Mouse (Mus musculus): Measurements from ENCODE around the gene Gm5129. TPM values are rescaled to one million over a fixed set of nuclear protein-coding genes. Genes with fewer than 3 reads are reported as not detected.
"Not testable (repeated sequence)": the region's sequence is repeated elsewhere in the genome, so short reads cannot be mapped to it uniquely, and the experiment has no call there.

The Gm5129 gene
- not detected in 2 replicates for polyA plus RNA-seq (2015; fragmentation: Nextera tagmentation; extraction: Ambion mirVana)

DNA sequence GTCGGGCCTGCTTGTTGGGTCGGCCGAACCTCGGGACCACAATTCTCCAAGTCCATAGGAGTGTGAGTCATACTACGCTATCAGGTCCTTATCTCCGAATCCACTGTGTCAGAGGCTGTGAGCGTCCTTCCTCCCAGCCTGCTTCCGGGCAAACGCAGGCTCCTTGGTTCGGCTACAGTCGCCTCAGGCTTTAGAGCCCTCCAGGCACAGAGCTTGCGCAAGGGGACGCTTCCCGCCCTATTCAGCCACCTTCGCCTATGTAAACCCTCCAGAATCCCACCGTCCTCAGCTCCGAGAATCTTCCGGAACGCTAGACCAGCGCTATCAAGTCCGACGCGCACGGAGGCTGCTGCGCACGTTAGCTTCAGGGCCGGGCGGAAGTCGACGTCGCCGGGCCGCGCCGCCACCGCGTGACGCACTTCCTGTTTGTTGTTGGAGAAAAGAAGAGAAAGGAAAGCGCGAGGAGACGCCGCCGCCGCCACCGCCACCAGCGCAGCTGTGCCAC lies at the start of gene Gm5129, which contains the start of gene Dnajb6:
Gene Gm5129, minus strand, starts transcription at position 380 of the 505 bp plus-strand sequence.
Gene Dnajb6, plus strand, starts transcription at position 132 of the 505 bp plus-strand sequence.
- peak within 1 kb of the TSS; percentile 95 for H3K27ac ChIP-seq (replicated peaks)
- H3K9ac ChIP-seq, result peak within 1 kb of the TSS; percentile 92
- peak within 1 kb of the TSS; percentile 91 for H3K4me3 ChIP-seq (replicated peaks)
- no peaks in the 10 kb centered on the region for H3K36me3 ChIP-seq (replicated peaks)
- WGBS (ENCODE audit: insufficient replicate concordance), result under 1% methylated on average over 46 of the region's 46 CpGs
- no peaks in the 10 kb centered on the region for H3K9me3 ChIP-seq (replicated peaks)
- peak within 1 kb of the TSS; percentile 81 for H3K4me2 ChIP-seq
- ATAC-seq (ENCODE audit: insufficient read depth), result peak; percentile 92
- peaks cover 43% of the 10 kb centered on the region for H3K4me1 ChIP-seq (replicated peaks)
- H3K27me3 ChIP-seq, result no peaks in the 10 kb centered on the region

DNA sequence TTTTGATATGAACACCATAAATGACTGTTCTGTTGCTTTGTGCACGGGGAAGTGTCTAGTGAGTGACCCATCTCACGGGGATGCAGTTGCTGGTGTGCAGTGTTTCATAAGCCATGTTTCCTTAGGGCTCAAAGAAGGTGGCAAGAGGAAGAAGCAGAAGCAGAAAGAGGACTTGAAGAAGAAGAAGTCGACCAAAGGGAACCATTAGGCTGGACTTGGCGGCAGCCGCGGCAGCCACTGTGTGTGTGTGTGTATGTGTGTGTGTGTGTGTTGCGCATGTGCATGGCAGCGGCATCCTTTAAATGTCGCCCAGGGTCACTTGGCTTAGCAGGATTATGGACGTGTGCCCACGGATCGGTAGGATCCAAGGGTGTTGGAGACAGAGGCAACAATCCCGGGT lies 49.2 kb upstream of the Gm5129 start:
- H3K27ac ChIP-seq (replicated peaks); H3K4me1 ChIP-seq (replicated peaks); ATAC-seq (ENCODE audit: insufficient read depth); H3K4me2 ChIP-seq; H3K4me3 ChIP-seq (replicated peaks); H3K9ac ChIP-seq; H3K36me3 ChIP-seq (replicated peaks); H3K9me3 ChIP-seq (replicated peaks); H3K27me3 ChIP-seq: not testable (repeated sequence)
- 69% methylated on average over 10 of the region's 13 CpGs for WGBS (ENCODE audit: insufficient replicate concordance)

DNA sequence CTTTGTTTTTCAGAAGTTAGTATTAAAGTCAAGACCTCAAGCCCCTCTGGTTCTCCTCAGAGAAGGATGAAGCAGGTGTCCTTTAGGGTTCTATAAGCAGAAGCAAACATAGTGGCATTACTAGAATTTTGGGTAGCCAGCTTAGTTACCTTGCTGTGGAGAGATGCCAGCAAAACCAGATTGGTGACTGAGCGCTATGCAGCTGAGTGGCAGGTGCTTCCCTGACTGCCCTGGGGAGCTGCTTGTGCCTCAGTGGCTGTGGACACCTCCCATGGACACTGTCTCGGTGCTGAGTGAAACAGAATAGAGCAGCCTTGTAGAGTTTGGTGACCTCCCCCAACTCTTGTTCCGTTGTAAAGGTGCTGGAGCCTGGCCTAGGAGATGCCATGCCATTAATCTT lies 46.5 kb upstream of the Gm5129 start:
- 84% methylated on average over 3 of the region's 3 CpGs for WGBS (ENCODE audit: insufficient replicate concordance)
- Histone ChIP-seq H3K4me2 (no peak overlapping the region), H3K36me3 (replicated peaks) (peaks cover 18% of the 10 kb centered on the region), H3K4me3 (replicated peaks) (no peak overlapping the region), H3K4me1 (replicated peaks) (0 out of 2 replicates have a peak, but pooled peaks cover 2% of the 10 kb centered on the region), H3K9ac (no peak overlapping the region), H3K9me3 (replicated peaks) (no peaks in the 10 kb centered on the region), H3K27me3 (no peaks in the 10 kb centered on the region), H3K27ac (replicated peaks) (no peak overlapping the region)
- ATAC-seq (ENCODE audit: insufficient read depth), result no peak

DNA sequence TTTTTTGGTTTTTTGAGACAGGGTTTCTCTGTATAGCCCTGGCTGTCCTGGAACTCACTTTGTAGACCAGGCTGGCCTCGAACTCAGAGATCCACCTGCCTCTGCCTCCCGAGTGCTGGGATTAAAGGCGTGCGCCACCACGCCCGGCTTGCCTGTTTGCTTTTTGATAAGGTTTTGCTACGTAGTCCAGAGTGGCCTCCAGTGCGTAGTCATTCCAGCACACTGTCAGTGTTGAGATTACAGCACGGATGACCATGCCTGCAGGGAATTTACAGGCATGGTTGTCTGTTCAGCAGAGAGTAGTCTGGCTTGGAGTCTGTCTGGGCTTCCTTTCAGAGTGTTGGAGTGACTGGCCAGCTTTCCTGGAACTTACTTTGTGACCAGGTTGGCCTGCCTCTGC lies 44.0 kb upstream of the Gm5129 start:
- H3K27me3 ChIP-seq; H3K27ac ChIP-seq (replicated peaks); H3K4me2 ChIP-seq; H3K4me3 ChIP-seq (replicated peaks); H3K9me3 ChIP-seq (replicated peaks); H3K9ac ChIP-seq; H3K4me1 ChIP-seq (replicated peaks): not testable (repeated sequence)
- WGBS (ENCODE audit: insufficient replicate concordance), result 64% methylated on average over 9 of the region's 9 CpGs
- H3K36me3 ChIP-seq (replicated peaks), result peaks cover 30% of the 10 kb centered on the region
- 0 out of 2 replicates have a peak, but pooled peaks have one; percentile 31 for ATAC-seq (ENCODE audit: insufficient read depth)

DNA sequence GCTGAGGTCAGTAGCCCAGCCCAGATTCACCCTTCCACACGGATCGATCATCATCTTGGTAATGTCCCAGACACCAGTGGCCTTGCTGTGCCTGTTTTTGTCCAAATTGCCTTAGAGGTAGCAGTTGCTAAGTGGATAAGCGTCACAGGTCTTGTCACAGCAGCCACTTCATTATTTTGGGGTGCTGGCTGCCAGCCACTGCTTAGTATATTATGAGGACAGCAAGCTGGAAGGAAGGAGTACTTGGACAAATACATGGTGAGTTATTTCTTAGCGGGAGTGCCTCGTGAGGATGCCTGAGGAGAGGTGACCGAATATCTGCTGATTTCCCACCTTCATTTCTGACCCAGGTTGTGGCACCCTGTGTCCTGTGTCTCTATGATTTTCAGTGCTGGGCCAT lies 42.3 kb upstream of the Gm5129 start:
- H3K9ac ChIP-seq, result no peak overlapping the region
- 88% methylated on average over 6 of the region's 6 CpGs for WGBS (ENCODE audit: insufficient replicate concordance)
- ATAC-seq (ENCODE audit: insufficient read depth), result no peak
- H3K4me1 ChIP-seq (replicated peaks), result 0 out of 2 replicates have a peak, but pooled peaks cover 2% of the 10 kb centered on the region
- no peak overlapping the region for H3K4me3 ChIP-seq (replicated peaks)
- peaks cover 41% of the 10 kb centered on the region for H3K36me3 ChIP-seq (replicated peaks)
- no peaks in the 10 kb centered on the region for H3K9me3 ChIP-seq (replicated peaks)
- H3K27me3 ChIP-seq, result no peaks in the 10 kb centered on the region
- no peak overlapping the region for H3K4me2 ChIP-seq
- no peak overlapping the region for H3K27ac ChIP-seq (replicated peaks)

DNA sequence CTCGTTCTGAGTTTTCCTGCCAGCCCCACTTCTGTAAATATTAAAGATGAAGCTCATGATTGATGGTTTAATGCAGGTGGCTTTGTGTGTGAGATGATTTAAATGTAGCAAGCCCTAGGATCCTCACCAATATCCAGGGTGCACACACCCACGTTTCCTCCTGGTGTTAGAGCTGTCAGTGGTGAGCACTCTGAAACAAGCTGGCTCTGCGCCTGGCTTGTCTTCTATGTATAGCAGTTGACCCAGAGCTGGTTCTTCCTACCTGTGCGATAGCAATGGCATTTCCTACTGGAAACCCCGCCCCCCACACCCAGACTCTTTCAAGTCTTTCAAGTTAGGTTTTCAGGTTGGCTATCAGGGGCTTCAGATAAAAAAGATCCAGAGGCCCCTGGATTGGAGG lies 39.7 kb upstream of the Gm5129 start:
- Histone ChIP-seq H3K36me3 (replicated peaks) (peaks cover 56% of the 10 kb centered on the region), H3K9me3 (replicated peaks) (no peaks in the 10 kb centered on the region), H3K27ac (replicated peaks) (no peak overlapping the region), H3K4me1 (replicated peaks) (0 out of 2 replicates have a peak, but pooled peaks cover 2% of the 10 kb centered on the region), H3K9ac (no peak overlapping the region), H3K4me3 (replicated peaks) (no peak overlapping the region), H3K27me3 (no peaks in the 10 kb centered on the region), H3K4me2 (no peak overlapping the region)
- WGBS (ENCODE audit: insufficient replicate concordance), result 83% methylated on average over 5 of the region's 5 CpGs
- ATAC-seq (ENCODE audit: insufficient read depth), result no peak

DNA sequence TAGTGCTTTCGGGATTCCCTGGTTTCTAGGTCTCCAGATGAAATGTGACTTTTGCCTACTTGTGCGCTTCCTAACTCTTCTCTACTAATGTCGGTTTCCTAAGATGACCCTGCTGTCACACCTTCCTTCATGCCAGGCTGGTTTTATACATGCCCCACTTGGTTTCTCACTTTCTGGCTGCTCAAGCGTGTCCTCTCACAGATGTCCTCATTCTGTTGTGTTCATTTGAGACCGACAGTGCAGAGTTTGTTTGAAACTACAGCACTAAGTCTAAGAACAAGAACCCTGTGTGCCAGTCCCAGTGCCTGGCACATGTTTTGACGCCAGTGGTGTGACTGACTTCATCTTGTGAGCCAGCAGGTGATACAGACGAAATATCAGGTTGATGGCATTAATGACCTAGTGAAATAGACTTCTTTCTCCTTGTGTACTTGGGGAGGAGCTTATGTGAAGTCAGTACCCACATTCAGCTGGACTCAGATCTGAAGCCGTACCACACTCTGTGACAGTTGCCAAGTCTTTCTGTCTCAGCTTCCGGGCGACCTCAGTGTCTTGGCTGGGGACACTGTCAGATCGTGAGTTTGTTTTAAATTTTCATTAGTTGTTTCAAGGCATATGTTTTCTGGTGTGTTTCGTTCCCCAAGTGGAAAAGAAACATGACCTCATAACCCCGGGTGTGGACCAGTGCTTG lies 37.9 kb upstream of the Gm5129 start:
- H3K9ac ChIP-seq, result no peak overlapping the region
- ATAC-seq (ENCODE audit: insufficient read depth), result no peak
- H3K27ac ChIP-seq (replicated peaks), result no peak overlapping the region
- no peaks in the 10 kb centered on the region for H3K27me3 ChIP-seq
- H3K4me3 ChIP-seq (replicated peaks), result no peak overlapping the region
- H3K9me3 ChIP-seq (replicated peaks), result no peaks in the 10 kb centered on the region
- no peaks in the 10 kb centered on the region for H3K4me1 ChIP-seq (replicated peaks)
- peaks cover 68% of the 10 kb centered on the region for H3K36me3 ChIP-seq (replicated peaks)
- WGBS (ENCODE audit: insufficient replicate concordance), result 82% methylated on average over 13 of the region's 13 CpGs
- no peak overlapping the region for H3K4me2 ChIP-seq

DNA sequence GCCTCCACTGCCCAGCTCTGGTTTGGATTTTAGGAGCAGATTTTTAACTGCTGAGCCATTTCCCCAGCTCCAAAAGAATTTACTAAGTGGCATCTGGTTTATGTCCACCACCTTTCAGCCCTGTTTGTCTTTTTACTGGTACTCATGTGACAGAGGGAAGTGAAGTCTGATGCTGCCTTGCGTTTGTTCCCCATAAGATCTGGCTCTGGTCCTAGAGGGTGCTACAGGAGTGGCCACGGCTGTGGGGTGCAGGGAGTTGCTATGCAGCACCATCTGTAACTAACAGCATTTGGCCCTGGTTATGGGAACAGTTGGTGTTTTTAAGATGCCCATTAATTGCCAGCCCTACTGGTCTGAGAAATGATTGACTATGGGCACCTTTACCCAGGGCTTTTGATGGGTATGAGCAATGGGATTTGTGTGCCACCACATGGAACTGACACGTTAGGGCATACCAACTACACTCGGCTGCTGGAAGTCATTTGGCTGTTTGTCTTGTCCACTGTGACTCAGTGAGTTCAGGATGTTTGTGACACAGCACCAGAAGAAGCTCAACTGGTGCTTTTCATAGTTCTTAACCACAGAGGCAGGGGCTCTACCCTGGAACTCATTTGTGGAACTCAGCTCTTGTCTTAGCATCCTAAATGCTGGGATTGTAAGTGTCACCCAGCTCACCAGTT lies 37.1 kb upstream of the Gm5129 start:
- Histone ChIP-seq H3K27me3 (no peaks in the 10 kb centered on the region), H3K4me3 (replicated peaks) (no peak overlapping the region), H3K4me2 (no peak overlapping the region), H3K27ac (replicated peaks) (no peak overlapping the region), H3K4me1 (replicated peaks) (no peaks in the 10 kb centered on the region), H3K9ac (no peak overlapping the region), H3K9me3 (replicated peaks) (no peaks in the 10 kb centered on the region), H3K36me3 (replicated peaks) (peaks cover 68% of the 10 kb centered on the region)
- 66% methylated on average over 4 of the region's 4 CpGs for WGBS (ENCODE audit: insufficient replicate concordance)
- no peak for ATAC-seq (ENCODE audit: insufficient read depth)

DNA sequence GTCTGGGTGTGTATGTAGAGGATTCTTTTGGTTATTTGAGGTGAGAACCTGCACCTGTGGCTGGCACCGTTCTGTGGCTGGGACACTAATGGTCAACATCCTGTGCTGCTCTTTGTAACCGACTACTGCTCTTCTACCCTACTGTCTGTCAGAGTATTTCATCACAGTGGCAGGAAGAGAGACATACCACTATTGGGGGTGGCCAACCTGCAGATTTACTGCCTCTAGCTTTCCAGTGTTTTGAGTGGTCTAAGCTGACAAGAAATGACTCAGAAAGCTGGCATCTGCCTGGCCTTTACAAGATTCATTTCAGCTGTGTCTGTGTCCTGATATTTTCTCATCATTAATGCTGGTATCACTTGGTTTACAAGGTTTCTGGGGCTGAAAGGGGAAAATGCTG lies 36.3 kb upstream of the Gm5129 start:
- Histone ChIP-seq H3K36me3 (replicated peaks) (peaks cover 74% of the 10 kb centered on the region), H3K27ac (replicated peaks) (no peak overlapping the region), H3K4me3 (replicated peaks) (no peak overlapping the region), H3K4me1 (replicated peaks) (no peaks in the 10 kb centered on the region), H3K27me3 (no peaks in the 10 kb centered on the region), H3K4me2 (no peak overlapping the region), H3K9me3 (replicated peaks) (no peaks in the 10 kb centered on the region), H3K9ac (no peak overlapping the region)
- WGBS (ENCODE audit: insufficient replicate concordance), result 44% methylated on average over 2 of the region's 2 CpGs
- no peak for ATAC-seq (ENCODE audit: insufficient read depth)

DNA sequence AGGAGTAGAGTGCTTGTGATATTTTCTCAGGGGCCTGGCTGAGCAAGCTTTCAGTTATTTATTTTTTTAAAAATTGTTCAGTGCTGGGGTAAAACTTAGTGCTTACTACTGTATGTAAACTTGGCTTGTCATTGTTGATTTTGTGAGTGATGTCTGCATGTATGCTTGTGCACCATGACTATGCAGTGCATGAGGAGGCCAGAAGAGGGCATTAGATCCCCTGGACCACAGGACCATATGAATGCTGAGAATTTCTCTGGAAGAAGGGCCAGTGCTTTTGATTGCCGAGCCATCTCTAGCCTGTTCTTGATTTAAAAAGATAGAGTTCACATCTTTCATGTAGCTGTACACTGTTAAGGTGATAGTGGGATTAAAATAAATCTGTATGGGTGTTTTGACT lies 35.2 kb upstream of the Gm5129 start:
- H3K9me3 ChIP-seq (replicated peaks), result no peaks in the 10 kb centered on the region
- ATAC-seq (ENCODE audit: insufficient read depth), result no peak
- no peak overlapping the region for H3K9ac ChIP-seq
- H3K4me1 ChIP-seq (replicated peaks), result no peaks in the 10 kb centered on the region
- no peak overlapping the region for H3K27ac ChIP-seq (replicated peaks)
- H3K4me3 ChIP-seq (replicated peaks), result no peak overlapping the region
- H3K27me3 ChIP-seq, result no peaks in the 10 kb centered on the region
- WGBS (ENCODE audit: insufficient replicate concordance), result 81% methylated on average over 1 of the region's 1 CpGs
- H3K36me3 ChIP-seq (replicated peaks), result peaks cover 76% of the 10 kb centered on the region
- H3K4me2 ChIP-seq, result no peak overlapping the region

DNA sequence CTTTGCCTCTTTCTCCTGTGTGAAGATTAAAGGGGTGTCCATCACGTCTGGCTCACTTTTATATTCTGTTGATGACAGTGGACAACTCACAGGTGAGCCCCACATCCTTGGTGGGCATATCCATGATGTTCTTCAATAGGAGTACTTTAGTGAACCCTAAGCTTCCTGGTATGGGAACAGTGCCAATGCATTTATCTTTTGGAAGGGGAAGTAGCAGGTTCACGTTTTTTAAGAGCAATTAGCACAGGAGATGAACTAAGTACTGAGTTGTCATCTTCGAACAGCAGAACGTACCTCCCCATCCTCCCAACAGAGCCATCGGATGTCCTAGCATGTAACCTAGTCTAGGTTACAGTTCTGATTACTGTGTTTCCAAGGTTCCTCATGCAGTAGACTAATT lies 23.6 kb upstream of the Gm5129 start:
- no peak for ATAC-seq (ENCODE audit: insufficient read depth)
- Histone ChIP-seq H3K4me3 (replicated peaks) (no peak overlapping the region), H3K4me2 (no peak overlapping the region), H3K27ac (replicated peaks) (no peak overlapping the region), H3K27me3 (no peaks in the 10 kb centered on the region), H3K9me3 (replicated peaks) (no peaks in the 10 kb centered on the region), H3K36me3 (replicated peaks) (peaks cover 83% of the 10 kb centered on the region), H3K9ac (no peak overlapping the region), H3K4me1 (replicated peaks) (no peaks in the 10 kb centered on the region)
- 69% methylated on average over 5 of the region's 5 CpGs for WGBS (ENCODE audit: insufficient replicate concordance)
